In the genomic region with DNA sequence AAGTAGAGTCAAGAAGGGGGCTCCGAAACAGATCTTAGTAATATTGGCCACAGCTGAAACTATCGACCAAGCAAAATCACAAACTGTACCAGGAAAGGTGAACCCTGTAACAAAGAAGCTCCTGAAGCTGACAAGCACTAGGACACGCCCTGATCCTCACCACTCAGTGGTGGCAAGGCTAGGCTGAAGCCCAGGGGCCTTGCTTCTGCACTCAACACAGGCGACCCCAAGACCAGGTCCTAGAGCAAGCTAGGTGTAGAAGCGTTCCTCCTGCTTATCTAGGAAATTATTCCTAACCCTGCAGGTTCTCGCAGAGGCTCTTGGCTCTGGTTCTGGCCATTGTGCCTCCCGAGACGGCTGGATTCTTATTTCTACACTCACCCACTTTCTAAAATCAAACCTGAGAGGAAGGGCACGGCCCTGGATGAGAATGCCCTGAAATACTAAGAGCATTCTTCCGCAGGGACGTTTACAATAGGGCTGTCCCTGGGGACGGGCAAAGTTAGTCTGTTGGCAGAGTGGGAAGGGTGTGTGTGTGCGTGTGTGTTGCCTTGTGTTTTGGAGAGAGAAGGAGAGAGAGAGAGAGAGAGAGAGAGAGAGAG, we compare ENCODE assay signal across 8 mouse cellular contexts. TPM values are rescaled to one million over a fixed set of nuclear protein-coding genes. Genes with fewer than 3 reads are reported as not detected.
DNase-seq lines count a peak whose midpoint lies in the region; ATAC-seq and TF ChIP-seq lines count a peak whose summit lies in the region.

No protein-coding gene starts in this region.

- in situ Hi-C loops in CH12.LX (cut with MboI; ENCODE audit: low pct_ligation_motif_present, low pct_unique_long_range_greater_than_20kb, low sequenced_read_pairs) (no loop called here), ES-E14 (cut with MboI; ENCODE audit: low sequenced_read_pairs in 2 of 2, unreplicated experiment in 2 of 2) (no loop called here)

- H3K9ac ChIP-seq in CH12.LX (ENCODE audit: insufficient read depth, low read depth) (peak overlapping the region; percentile 82), ES-E14 (ENCODE audit: insufficient read depth, low read depth, low read length, poor library complexity, severe bottlenecking) (no peak overlapping the region)
- H3K9ac ChIP-seq in forebrain, postnatal 0 days: peak overlapping the region; percentile 50; the same call in 1 of the 2 replicates
- peak overlapping the region; percentile 40 for H3K9ac ChIP-seq in kidney, embryonic 15.5 days
- peak overlapping the region; percentile 69 for H3K9ac ChIP-seq in midbrain, embryonic 12.5 days (replicated peaks)

- whole genome bisulfite sequencing in forebrain, postnatal 0 days: 19% methylated on average over 12 of the region's 13 CpGs
- 17% methylated on average over 13 of the region's 13 CpGs for WGBS in kidney, embryonic 15.5 days
- 27% methylated on average over 13 of the region's 13 CpGs for WGBS in midbrain, embryonic 12.5 days

- H3K9me3 ChIP-seq in CH12.LX (replicated peaks; ENCODE audit: low read length) (no peaks in the 10 kb centered on the region), ES-E14 (ENCODE audit: control insufficient read depth, insufficient read depth, low read depth, low read length) (no peaks in the 10 kb centered on the region)
- no peaks in the 10 kb centered on the region for H3K9me3 ChIP-seq in forebrain, postnatal 0 days (ENCODE audit: low read length)
- H3K9me3 ChIP-seq in kidney, embryonic 15.5 days (replicated peaks): no peaks in the 10 kb centered on the region
- no peaks in the 10 kb centered on the region for H3K9me3 ChIP-seq in midbrain, embryonic 12.5 days

- H3K4me2 ChIP-seq in CH12.LX (ENCODE audit: insufficient read depth, low read depth, poor library complexity, severe bottlenecking): peak overlapping the region; percentile 95
- H3K4me2 ChIP-seq in forebrain, postnatal 0 days (ENCODE audit: low read depth): peak overlapping the region; percentile 80
- H3K4me2 ChIP-seq in kidney, embryonic 15.5 days: peak overlapping the region; percentile 86
- H3K4me2 ChIP-seq in midbrain, embryonic 12.5 days (replicated peaks): peak overlapping the region; percentile 93

- H3K27ac ChIP-seq in CH12.LX (ENCODE audit: insufficient read depth, low read depth) (peak overlapping the region; percentile 68), ES-E14 (ENCODE audit: insufficient read depth, low read depth, low read length, poor library complexity, severe bottlenecking) (peak overlapping the region; percentile 14; the same call in 1 of the 2 replicates)
- H3K27ac ChIP-seq in forebrain, postnatal 0 days (ENCODE audit: low read depth, low read length): no peak overlapping the region
- peak overlapping the region; percentile 65 for H3K27ac ChIP-seq in kidney, embryonic 15.5 days
- no peak overlapping the region for H3K27ac ChIP-seq in midbrain, embryonic 12.5 days (replicated peaks)

- TF ChIP-seq CTCF in CH12.LX (conservative IDR thresholded peaks at IDR 0.05 in 1 of 2, IDR thresholded peaks at IDR 0.05 in 1 of 2; ENCODE audit: low read depth in 2 of 2, low read length in 2 of 2): no peak
- no peak for TF ChIP-seq CTCF in forebrain, postnatal 0 days (IDR thresholded peaks at IDR 0.05; ENCODE audit: low read depth)

- peaks cover 20 to 76% of the 10 kb centered on the region in 2 experiments for H3K4me1 ChIP-seq in CH12.LX (ENCODE audit: control insufficient read depth in 1 of 2, insufficient read depth in 2 of 2)
- peaks cover 7 to 18% of the 10 kb centered on the region in 2 experiments for H3K4me1 ChIP-seq in ES-E14 (ENCODE audit: control insufficient read depth in 2 of 2, insufficient read depth in 2 of 2, low read length in 2 of 2, poor library complexity in 1 of 2)
- H3K4me1 ChIP-seq in forebrain, postnatal 0 days (ENCODE audit: insufficient read depth): peaks cover 4% of the 10 kb centered on the region
- H3K4me1 ChIP-seq in kidney, embryonic 15.5 days: peaks cover 48% of the 10 kb centered on the region
- no peaks in the 10 kb centered on the region for H3K4me1 ChIP-seq in midbrain, embryonic 12.5 days

- H3K27me3 ChIP-seq in CH12.LX (replicated peaks): no peaks in the 10 kb centered on the region
- no peaks in the 10 kb centered on the region for H3K27me3 ChIP-seq in forebrain, postnatal 0 days (ENCODE audit: insufficient read depth, low read length)
- no peaks in the 10 kb centered on the region for H3K27me3 ChIP-seq in kidney, embryonic 15.5 days
- peaks cover 8% of the 10 kb centered on the region; the same call in 1 of the 2 replicates for H3K27me3 ChIP-seq in midbrain, embryonic 12.5 days

- peak; percentile 25; the same call in 1 of the 2 replicates for ATAC-seq in forebrain, postnatal 0 days
- peak; percentile 40 for ATAC-seq in kidney, embryonic 15.5 days (replicated peaks; ENCODE audit: low FRiP score)
- peak; percentile 25 for ATAC-seq in midbrain, embryonic 12.5 days (ENCODE audit: low FRiP score, low read depth)

- DNase-seq in CH12.LX (ENCODE audit: extremely low read depth): no peak
- DNase-seq in ES-E14 (ENCODE audit: low read depth, low spot score): no peak
- DNase-seq in forebrain, postnatal 0 days: peak; percentile 41
- DNase-seq in layer of hippocampus, postnatal 14 days (ENCODE audit: low spot score in 2 of 2): no peak
- DNase-seq in right cerebral cortex, postnatal 10 days (ENCODE audit: low spot score in 2 of 2): no peak
- DNase-seq in frontal cortex, postnatal 14 days (ENCODE audit: low spot score in 2 of 2): no peak

- peaks cover 3 to 18% of the 10 kb centered on the region in 2 experiments for H3K36me3 ChIP-seq in CH12.LX (replicated peaks in 1 of 2; ENCODE audit: control insufficient read depth in 1 of 2, insufficient read depth in 1 of 2, low read length in 1 of 2)
- H3K36me3 ChIP-seq in ES-E14 (ENCODE audit: control insufficient read depth, insufficient read depth, low read length, poor library complexity, severe bottlenecking): no peaks in the 10 kb centered on the region; the same call in 1 of the 2 replicates
- H3K36me3 ChIP-seq in forebrain, postnatal 0 days (ENCODE audit: insufficient read depth): no peaks in the 10 kb centered on the region
- H3K36me3 ChIP-seq in kidney, embryonic 15.5 days: no peaks in the 10 kb centered on the region
- H3K36me3 ChIP-seq in midbrain, embryonic 12.5 days: no peaks in the 10 kb centered on the region

- no peak for TF ChIP-seq POLR2A in CH12.LX (IDR thresholded peaks at IDR 0.05; ENCODE audit: low read depth, low read length)

- H3K4me3 ChIP-seq in CH12.LX (replicated peaks in 1 of 3; ENCODE audit: low read depth in 2 of 3, low read length in 2 of 3, poor library complexity in 1 of 3) (peak overlapping the region; percentile 28 to 98 (median 44)), ES-E14 (ENCODE audit: insufficient read depth in 1 of 2, low read depth in 1 of 2, low read length in 2 of 2, poor library complexity in 1 of 2, severe bottlenecking in 1 of 2) (peak overlapping the region; percentile 65 to 75)
- peak overlapping the region; percentile 57 for H3K4me3 ChIP-seq in forebrain, postnatal 0 days (ENCODE audit: low read depth, low read length)
- peak overlapping the region; percentile 74 for H3K4me3 ChIP-seq in kidney, embryonic 15.5 days (replicated peaks)
- H3K4me3 ChIP-seq in midbrain, embryonic 12.5 days: peak overlapping the region; percentile 56

- no peak for TF ChIP-seq RAD21 in CH12.LX (IDR thresholded peaks at IDR 0.05; ENCODE audit: low read depth, low read length)

- dilution Hi-C loops in CH12.LX (cut with MboI; ENCODE audit: extremely low pct_ligation_motif_present, extremely low pct_unique_long_range_greater_than_20kb, low sequenced_read_pairs): no loop called here

- H3K79me2 ChIP-seq in CH12.LX (replicated peaks; ENCODE audit: control insufficient read depth, extremely low read depth, insufficient read depth, poor library complexity, severe bottlenecking): peaks cover 43% of the 10 kb centered on the region

- TF ChIP-seq EP300 in CH12.LX (IDR thresholded peaks at IDR 0.05; ENCODE audit: low read length): no peak

TF ChIP-seq in CH12.LX, 34 proteins besides CTCF, POLR2A, EP300 and RAD21:
- TF ChIP-seq ELF1 (IDR thresholded peaks at IDR 0.05; ENCODE audit: low read depth, low read length): 0 out of 2 replicates have a peak, but pooled peaks have one; percentile 21
- TF ChIP-seq NRF1 (IDR thresholded peaks at IDR 0.05; ENCODE audit: low read depth, low read length): no peak
- TF ChIP-seq BHLHE40 (IDR thresholded peaks at IDR 0.05; ENCODE audit: low read depth, low read length): 0 out of 2 replicates have a peak, but pooled peaks have one; percentile 3

TF ChIP-seq in ES-E14, 5 proteins besides CTCF, POLR2A, EP300 and RAD21:
- no peak for TF ChIP-seq HCFC1 (IDR thresholded peaks at IDR 0.05; ENCODE audit: borderline replicate concordance, insufficient read depth, low read length)
- no peak for TF ChIP-seq MAFK (IDR thresholded peaks at IDR 0.05; ENCODE audit: insufficient read depth, low read depth, low read length)
- TF ChIP-seq ZNF384 (IDR thresholded peaks at IDR 0.05; ENCODE audit: low read depth, low read length): no peak
- TF ChIP-seq CHD2 (IDR thresholded peaks at IDR 0.05; ENCODE audit: low read depth, low read length): no peak
- TF ChIP-seq ZC3H11A (IDR thresholded peaks at IDR 0.05; ENCODE audit: borderline replicate concordance, low read depth, low read length): no peak

RNA-seq across cellular contexts. Expression of a gene that starts 0.4 kb away (rescaled TPM):
- total RNA-seq in CH12.LX (2012; rRNA removed) (352 and 369 TPM in 2 replicates), CH12.LX (2014; rRNA removed) (429 and 518 TPM in 2 replicates), ES-E14 (2012; rRNA removed) (152 and 388 TPM in 2 replicates)
- polyA plus RNA-seq in CH12.LX (2012; ENCODE audit: insufficient read length, low read depth): 213 and 259 TPM in 2 replicates
- 139 and 198 TPM in 2 replicates for total RNA-seq in forebrain, postnatal 0 days (2014; rRNA removed)
- polyA plus RNA-seq in forebrain, postnatal 0 days (2015; fragmentation: Nextera tagmentation; extraction: Ambion mirVana): 187 and 244 TPM in 2 replicates
- polyA plus RNA-seq in kidney, embryonic 15.5 days (2015; fragmentation: Nextera tagmentation; extraction: Ambion mirVana): 516 and 533 TPM in 2 replicates
- 156 and 197 TPM in 2 replicates for polyA plus RNA-seq in midbrain, embryonic 12.5 days (2016; fragmentation: Nextera tagmentation; extraction: Ambion mirVana)
- total RNA-seq in layer of hippocampus, postnatal 14 days (2021): 10 to 100 TPM; 31.1 to 34.9 TPM

RNA-seq across cellular contexts. Expression of a gene that starts 34.2 kb away (rescaled TPM):
- total RNA-seq in CH12.LX (2012; rRNA removed) (33.4 and 47.2 TPM in 2 replicates), CH12.LX (2014; rRNA removed) (68.9 and 75.2 TPM in 2 replicates), ES-E14 (2012; rRNA removed) (14.4 and 37.2 TPM in 2 replicates)
- polyA plus RNA-seq in CH12.LX (2012; ENCODE audit: insufficient read length, low read depth): 448 and 468 TPM in 2 replicates
- total RNA-seq in forebrain, postnatal 0 days (2014; rRNA removed): 9.8 and 17.1 TPM in 2 replicates
- 169 and 172 TPM in 2 replicates for polyA plus RNA-seq in forebrain, postnatal 0 days (2015; fragmentation: Nextera tagmentation; extraction: Ambion mirVana)
- 1,358 and 1,377 TPM in 2 replicates for polyA plus RNA-seq in kidney, embryonic 15.5 days (2015; fragmentation: Nextera tagmentation; extraction: Ambion mirVana)
- polyA plus RNA-seq in midbrain, embryonic 12.5 days (2016; fragmentation: Nextera tagmentation; extraction: Ambion mirVana): 340 and 424 TPM in 2 replicates
- 10 to 100 TPM; 11.8 to 17.4 TPM for total RNA-seq in layer of hippocampus, postnatal 14 days (2021)

Comparison
In these comparisons a context has a peak if more than half of its experiments do, and no peak if none do; other contexts are left out.
1. H3K27ac ChIP-seq: peak in CH12.LX (single experiment), ES-E14 (single experiment) and kidney, embryonic 15.5 days (single experiment); none in forebrain, postnatal 0 days (single experiment) and midbrain, embryonic 12.5 days (single experiment).
2. Peak in every context shown above with its lines, with median percentiles within 50 percentile points of each other: H3K4me2 ChIP-seq, H3K4me3 ChIP-seq and ATAC-seq.